Mouse (Mus musculus) embryonic facial prominence, embryonic 12.5 days (tissue): ENCODE data around the gene Dnal4. TPM values are rescaled to one million over a fixed set of nuclear protein-coding genes. Genes with fewer than 3 reads are reported as not detected.

Experiments
- ATAC-seq: fragments of 200-750 bp; cut with Nextera tagmentation; 2 replicates; pipeline ENCODE4 v1.8.0; 2017; ENCODE audit not compliant: insufficient number of reproducible peaks, insufficient read depth, low FRiP score, low TSS enrichment
- H3K27ac ChIP-seq: fragments of 300-500 bp; sonication (generic); 2 replicates; pipeline ENCODE4 v1.5.1; 2016; ENCODE audit warnings: mild to moderate bottlenecking
- H3K27me3 ChIP-seq: fragments of 300-500 bp; sonication (generic); 2 replicates; pipeline ENCODE4 v1.6.1; 2016; ENCODE audit warnings: mild to moderate bottlenecking, moderate library complexity
- H3K36me3 ChIP-seq: fragments of 300-500 bp; sonication (generic); 2 replicates; pipeline ENCODE4 v1.6.1; 2016; ENCODE audit warnings: mild to moderate bottlenecking
- H3K4me1 ChIP-seq: fragments of 300-500 bp; sonication (generic); 2 replicates; pipeline ENCODE4 v1.6.1; 2016
- H3K4me2 ChIP-seq: fragments of 300-500 bp; sonication (generic); replicated peaks from 2 replicates; pipeline ENCODE4 v1.6.1; 2016; ENCODE audit warnings: mild to moderate bottlenecking, moderate library complexity
- H3K4me3 ChIP-seq: fragments of 300-500 bp; sonication (generic); 2 replicates; pipeline ENCODE4 v1.5.1; 2016; ENCODE audit warnings: mild to moderate bottlenecking
- H3K9ac ChIP-seq: fragments of 300-500 bp; sonication (generic); 2 replicates; pipeline ENCODE4 v1.6.1; 2016; ENCODE audit warnings: mild to moderate bottlenecking, moderate library complexity
- H3K9me3 ChIP-seq: fragments of 300-500 bp; sonication (generic); 2 replicates; pipeline ENCODE4 v1.6.1; 2016; ENCODE audit warnings: mild to moderate bottlenecking, moderate library complexity
- WGBS: fragments of 180-500 bp; shearing (Covaris S2); methylation state at CpG from one replicate; pipeline ENCODE4 v1.1.7; 2016; 5-methylcytosine and 5-hydroxymethylcytosine counted together
- polyA plus RNA-seq: library from polyadenylated mRNA; unstranded; fragments of >200 nt; fragmentation: Nextera tagmentation; extraction: Ambion mirVana; gene quantifications from 2 replicates; pipeline ENCODE4 v1.2.1, GENCODE M21; 2016

Dnal4 gene
- polyA plus RNA-seq, 1 experiment from 2014 or later, result 70.3 TPM

GRCm38 (mm10) chr15:79770629-79771240 is 6.9 kb downstream of the Dnal4 start:
- Histone ChIP-seq H3K4me1 (peaks cover 15% of the 10 kb centered on the region), H3K9ac (no peak overlapping the region), H3K4me3 (no peak overlapping the region), H3K9me3 (no peaks in the 10 kb centered on the region), H3K27ac (no peak overlapping the region), H3K4me2 (no peak overlapping the region), H3K36me3 (no peaks in the 10 kb centered on the region), H3K27me3 (no peaks in the 10 kb centered on the region)
- no peak for ATAC-seq
- WGBS, result 90% methylated on average over 21 of the region's 21 CpGs

- Histone ChIP-seq H3K9me3 (no peaks in the 10 kb centered on the region), H3K36me3 (peaks cover 19% of the 10 kb centered on the region), H3K4me2 (no peak overlapping the region), H3K27me3 (no peaks in the 10 kb centered on the region), H3K9ac (no peak overlapping the region), H3K4me1 (peaks cover 4% of the 10 kb centered on the region), H3K4me3 (no peak overlapping the region), H3K27ac (no peak overlapping the region)
- no peak for ATAC-seq
- 65% methylated on average over 6 of the region's 6 CpGs for WGBS
Measured at GRCm38 (mm10) chr15:79768302-79768701, 9.3 kb downstream of the Dnal4 start.

- no peak overlapping the region for H3K4me2 ChIP-seq
- H3K27ac ChIP-seq, result no peak overlapping the region
- H3K9me3 ChIP-seq, result no peaks in the 10 kb centered on the region
- 88% methylated on average over 16 of the region's 16 CpGs for WGBS
- no peak for ATAC-seq
- no peak overlapping the region for H3K4me3 ChIP-seq
- no peaks in the 10 kb centered on the region for H3K27me3 ChIP-seq
- H3K9ac ChIP-seq, result no peak overlapping the region
- no peaks in the 10 kb centered on the region for H3K4me1 ChIP-seq
- H3K36me3 ChIP-seq, result peaks cover 27% of the 10 kb centered on the region
Measured at GRCm38 (mm10) chr15:79767327-79767961, 10.2 kb downstream of the Dnal4 start.

- WGBS, result 86% methylated on average over 10 of the region's 10 CpGs
Measured at GRCm38 (mm10) chr15:79766586-79767071, 11.0 kb downstream of the Dnal4 start.

GRCm38 (mm10) chr15:79766168-79766567 is 11.5 kb downstream of the Dnal4 start:
- ATAC-seq, result no peak
- H3K4me2 ChIP-seq, result no peak overlapping the region
- WGBS, result 69% methylated on average over 10 of the region's 10 CpGs

More at GRCm38 (mm10) chr15:79766586-79767071, 11.0 kb downstream of the Dnal4 start:
- Histone ChIP-seq H3K27ac (no peak overlapping the region), H3K4me3 (no peak overlapping the region), H3K9ac (no peak overlapping the region), H3K36me3 (peaks cover 33% of the 10 kb centered on the region), H3K9me3 (no peaks in the 10 kb centered on the region), H3K4me1 (no peaks in the 10 kb centered on the region), H3K4me2 (no peak overlapping the region), H3K27me3 (no peaks in the 10 kb centered on the region)
- no peak for ATAC-seq

GRCm38 (mm10) chr15:79765361-79765760 is 12.3 kb downstream of the Dnal4 start:
- H3K9me3 ChIP-seq, result no peaks in the 10 kb centered on the region
- no peak for ATAC-seq
- no peak overlapping the region for H3K4me2 ChIP-seq
- no peak overlapping the region for H3K4me3 ChIP-seq
- H3K27me3 ChIP-seq, result no peaks in the 10 kb centered on the region
- no peaks in the 10 kb centered on the region for H3K4me1 ChIP-seq
- no peak overlapping the region for H3K27ac ChIP-seq
- no peak overlapping the region for H3K9ac ChIP-seq
- peaks cover 33% of the 10 kb centered on the region for H3K36me3 ChIP-seq
- WGBS, result 87% methylated on average over 2 of the region's 2 CpGs

More at GRCm38 (mm10) chr15:79766168-79766567, 11.5 kb downstream of the Dnal4 start:
- Histone ChIP-seq H3K4me1 (no peaks in the 10 kb centered on the region), H3K36me3 (peaks cover 33% of the 10 kb centered on the region), H3K9ac (no peak overlapping the region), H3K27me3 (no peaks in the 10 kb centered on the region), H3K4me3 (no peak overlapping the region), H3K27ac (no peak overlapping the region), H3K9me3 (no peaks in the 10 kb centered on the region)

GRCm38 (mm10) chr15:79764539-79765267 is 12.9 kb downstream of the Dnal4 start:
- Histone ChIP-seq H3K4me2 (no peak overlapping the region), H3K36me3 (peaks cover 33% of the 10 kb centered on the region), H3K4me3 (no peak overlapping the region), H3K4me1 (no peaks in the 10 kb centered on the region), H3K9ac (no peak overlapping the region), H3K9me3 (no peaks in the 10 kb centered on the region), H3K27me3 (no peaks in the 10 kb centered on the region), H3K27ac (no peak overlapping the region)
- WGBS, result 86% methylated on average over 11 of the region's 11 CpGs
- no peak for ATAC-seq

GRCm38 (mm10) chr15:79763601-79764246 is 13.9 kb downstream of the Dnal4 start:
- Histone ChIP-seq H3K27me3 (no peaks in the 10 kb centered on the region), H3K36me3 (peaks cover 33% of the 10 kb centered on the region), H3K9ac (no peak overlapping the region), H3K4me1 (no peaks in the 10 kb centered on the region), H3K27ac (no peak overlapping the region), H3K4me2 (no peak overlapping the region), H3K9me3 (no peaks in the 10 kb centered on the region), H3K4me3 (no peak overlapping the region)
- WGBS, result 93% methylated on average over 7 of the region's 7 CpGs
- ATAC-seq, result no peak

GRCm38 (mm10) chr15:79763001-79763400 is 14.6 kb downstream of the Dnal4 start:
- H3K36me3 ChIP-seq, result peaks cover 33% of the 10 kb centered on the region
- no peak overlapping the region for H3K4me2 ChIP-seq
- no peaks in the 10 kb centered on the region for H3K4me1 ChIP-seq
- H3K9ac ChIP-seq, result no peak overlapping the region
- H3K27me3 ChIP-seq, result no peaks in the 10 kb centered on the region
- no peaks in the 10 kb centered on the region for H3K9me3 ChIP-seq
- 89% methylated on average over 9 of the region's 9 CpGs for WGBS
- no peak for ATAC-seq
- H3K27ac ChIP-seq, result no peak overlapping the region
- H3K4me3 ChIP-seq, result no peak overlapping the region

GRCm38 (mm10) chr15:79760956-79761355 is 16.7 kb downstream of the Dnal4 start:
- 82% methylated on average over 6 of the region's 6 CpGs for WGBS
- Histone ChIP-seq H3K4me2 (no peak overlapping the region), H3K4me3 (no peak overlapping the region), H3K9me3 (no peaks in the 10 kb centered on the region), H3K36me3 (peaks cover 33% of the 10 kb centered on the region), H3K4me1 (no peaks in the 10 kb centered on the region), H3K27ac (no peak overlapping the region), H3K9ac (no peak overlapping the region), H3K27me3 (no peaks in the 10 kb centered on the region)
- no peak for ATAC-seq

- Histone ChIP-seq H3K4me2 (no peak overlapping the region), H3K27ac (0 out of 2 replicates have a peak overlapping the region, but pooled peaks have one; percentile 5), H3K9me3 (no peaks in the 10 kb centered on the region), H3K4me1 (no peaks in the 10 kb centered on the region), H3K36me3 (peaks cover 4% of the 10 kb centered on the region; the same call in 1 of the 2 replicates), H3K4me3 (no peak overlapping the region), H3K9ac (no peak overlapping the region), H3K27me3 (no peaks in the 10 kb centered on the region)
- ATAC-seq, result no peak
- WGBS, result 93% methylated on average over 3 of the region's 3 CpGs
Measured at GRCm38 (mm10) chr15:79757118-79757517, 20.5 kb downstream of the Dnal4 start.
